Mouse (Mus musculus) lung, adult 2 months (tissue): Measurements from ENCODE around the gene Rhbdl1.

ENCODE experiments used
- CTCF ChIP-seq: fragments of 200-500 bp; IDR thresholded peaks from 2 replicates; pipeline ENCODE4 v1.5.1; 2011; ENCODE audit warnings: mild to moderate bottlenecking, low read length, control low read depth; ENCODE audit not compliant: insufficient read depth
- POLR2A ChIP-seq: fragments of 200-500 bp; IDR thresholded peaks from 2 replicates; pipeline ENCODE4 v1.6.1; 2011; ENCODE audit warnings: low read depth, mild to moderate bottlenecking, control low read depth, low read length, borderline replicate concordance; ENCODE audit errors: extremely low read depth

- no peak for TF ChIP-seq CTCF
- TF ChIP-seq POLR2A = no peak
These were observed 7.5 kb downstream of the Rhbdl1 start for GRCm38 (mm10) chr17:25829558-25830017.
